Mouse (Mus musculus) cerebellum, adult 18-20 months (tissue): Measurements from ENCODE around the gene Rbbp5.
"Not testable (repeated sequence)": the region's sequence is repeated elsewhere in the genome, so short reads cannot be mapped to it uniquely, and the experiment has no call there.

Experiments
- DNase-seq, 2 experiments: peaks; one replicate each; pipeline ENCODE4 v3.0.0; 2021

The Rbbp5 gene

GRCm38 (mm10) chr1:132476928-132477691 is at the start of gene Rbbp5:
TSS of gene Rbbp5 (plus strand) at chr1:132477365.
- DNase-seq = peak; percentile 75 to 90

DNA sequence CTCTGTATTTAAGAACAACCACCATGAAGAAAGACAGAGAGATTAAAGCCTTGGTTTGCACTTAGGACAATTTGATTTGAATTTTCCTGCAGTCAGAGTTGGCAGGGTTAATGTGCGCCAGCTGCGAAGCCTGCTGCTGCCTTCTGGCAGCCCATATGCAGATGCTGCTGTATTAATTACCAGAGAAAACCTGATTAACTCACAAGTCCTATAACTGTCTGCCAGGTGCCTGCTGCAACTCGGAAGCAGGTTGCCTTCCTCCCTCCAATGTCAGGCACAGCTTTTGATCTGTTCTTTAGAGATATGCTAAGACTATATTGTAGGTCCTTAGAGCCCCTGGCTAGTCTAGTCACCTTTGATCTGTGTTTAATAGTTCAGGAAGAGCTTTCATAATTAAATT is 46.3 kb upstream of the Rbbp5 start:
- DNase-seq = no peak

DNA sequence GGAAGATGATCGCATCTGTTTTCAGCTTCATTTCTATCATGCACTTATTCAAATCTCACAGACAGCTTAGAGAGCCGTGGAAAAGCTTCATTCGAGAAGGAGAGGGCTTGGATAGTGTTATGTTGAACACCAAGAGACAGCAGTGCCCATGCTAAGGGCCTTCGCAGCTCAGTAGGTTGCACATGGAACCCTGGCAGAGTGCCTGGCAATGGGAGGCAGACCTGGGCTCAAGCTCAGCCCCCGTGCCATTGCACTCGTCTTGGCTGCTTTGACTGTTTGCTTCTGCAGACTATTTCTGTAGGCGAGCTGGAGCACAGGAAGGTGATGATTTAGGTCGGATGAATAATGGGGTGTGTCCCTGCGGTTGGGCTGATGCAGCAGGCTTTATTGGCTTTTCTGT is 45.4 kb upstream of the Rbbp5 start:
- DNase-seq = peak; percentile 55 to 56

GRCm38 (mm10) chr1:132433349-132433748 is 43.8 kb upstream of the Rbbp5 start:
- DNase-seq = no peak

DNA sequence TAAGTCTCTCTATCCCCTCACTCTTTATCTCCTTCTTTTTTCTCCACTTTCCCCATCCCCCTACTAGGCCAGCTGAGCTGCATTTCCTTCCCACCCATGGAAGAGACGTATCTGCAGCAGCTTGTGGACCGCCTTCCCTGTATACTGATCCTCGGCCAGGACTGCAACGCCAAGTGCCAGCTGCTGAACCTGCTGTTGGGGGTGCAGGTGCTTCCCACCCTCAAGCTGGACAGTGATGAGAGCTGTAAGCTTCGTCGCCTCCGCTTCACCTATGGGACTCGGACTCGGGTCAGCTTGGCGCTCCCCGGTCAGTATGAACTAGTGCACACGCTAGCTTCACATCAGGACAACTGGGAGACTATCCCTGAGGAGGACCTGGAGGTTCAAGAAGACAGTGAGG is 43.1 kb upstream of the Rbbp5 start:
- no peak for DNase-seq

- DNase-seq = no peak
These were observed 40.7 kb upstream of the Rbbp5 start for GRCm38 (mm10) chr1:132436320-132436958.

- no peak for DNase-seq
These were observed 40.2 kb upstream of the Rbbp5 start for GRCm38 (mm10) chr1:132436960-132437359.

DNA sequence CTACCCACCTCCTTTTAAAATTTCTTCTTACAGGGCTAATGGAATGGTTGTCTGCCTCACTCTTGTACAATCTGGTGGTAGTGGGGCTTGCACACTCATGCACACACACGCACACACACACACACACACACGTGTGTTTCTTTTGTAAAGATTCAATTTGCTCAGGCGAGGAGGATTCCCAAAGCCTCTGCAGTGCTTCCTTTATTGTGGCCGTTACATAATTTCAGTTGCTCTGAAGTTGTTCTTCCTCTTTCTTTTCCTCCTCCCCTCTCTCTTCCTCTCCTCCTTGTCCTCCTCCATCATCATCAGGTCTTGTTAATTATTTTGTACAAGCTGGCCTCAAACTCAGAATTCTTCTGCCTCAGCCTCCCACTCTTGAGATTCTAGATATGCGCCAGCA is 39.8 kb upstream of the Rbbp5 start:
- no peak for DNase-seq

DNA sequence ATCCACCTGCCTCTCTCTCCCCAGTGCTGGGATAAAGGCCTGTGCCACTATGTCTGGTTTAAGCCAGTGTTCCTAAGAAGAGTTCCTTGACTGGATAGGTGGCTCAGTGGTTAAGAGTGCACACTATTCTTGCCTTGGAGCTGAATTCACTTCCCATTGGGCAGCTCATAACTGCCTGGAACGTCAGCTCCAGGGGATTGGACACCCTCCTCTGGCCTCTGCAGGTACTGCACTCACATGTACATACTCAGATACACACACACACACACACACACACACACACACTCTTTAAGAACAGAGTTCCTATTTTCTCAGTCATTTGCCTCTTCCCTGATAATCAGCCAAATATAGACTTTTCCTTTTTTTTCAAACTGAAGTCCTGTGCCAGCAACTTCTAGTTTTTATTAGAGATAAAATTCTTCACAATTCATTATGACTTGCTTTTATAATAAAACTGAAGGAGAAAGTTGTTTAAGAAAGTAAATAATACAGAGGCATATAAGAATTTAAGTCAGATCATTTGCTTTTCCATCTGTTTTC is 36.2 kb upstream of the Rbbp5 start:
- no peak for DNase-seq

- no peak for DNase-seq
These were observed 27.4 kb upstream of the Rbbp5 start for GRCm38 (mm10) chr1:132449742-132450141.

- DNase-seq = no peak
These were observed 12.5 kb upstream of the Rbbp5 start for GRCm38 (mm10) chr1:132464651-132465050.

DNA sequence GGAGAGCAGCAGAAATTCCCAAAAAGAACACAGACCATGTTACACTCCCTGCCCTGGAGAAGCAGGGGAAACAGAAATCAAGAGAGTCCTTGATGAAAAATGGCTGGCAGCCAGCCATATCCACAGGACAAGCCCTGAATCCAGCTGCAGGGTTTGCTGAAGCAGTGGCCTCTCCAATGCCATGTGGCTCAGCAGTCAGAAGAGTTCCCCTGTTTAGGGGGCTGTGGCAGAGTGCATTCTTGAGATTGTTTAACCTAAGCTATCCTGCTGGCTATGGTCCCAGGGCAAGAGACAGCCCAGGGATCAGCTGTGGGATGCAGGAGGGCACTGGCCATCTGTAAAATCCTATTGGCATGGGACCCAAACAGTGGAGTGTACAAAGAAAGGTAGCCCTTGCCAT is 8.2 kb upstream of the Rbbp5 start:
- peak in 1 of 2 experiments; percentile 16 for DNase-seq

DNA sequence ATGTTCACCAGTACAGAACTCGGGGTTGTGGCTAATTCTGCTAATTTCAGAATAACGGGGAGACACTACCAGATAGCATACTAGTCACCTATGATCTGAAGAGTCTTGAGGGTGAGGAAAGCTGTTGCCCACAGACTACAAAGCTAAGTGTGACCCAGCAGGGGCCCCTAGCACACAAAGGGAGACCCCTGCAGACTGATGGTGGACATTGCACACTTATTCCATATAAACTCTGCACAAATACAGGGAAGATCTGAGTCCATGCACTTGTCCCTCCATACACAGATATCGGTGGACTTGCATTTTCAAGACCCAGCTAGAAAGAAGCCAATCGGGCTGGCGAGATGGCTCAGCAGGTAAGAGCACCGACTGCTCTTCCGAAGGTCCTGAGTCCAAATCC is 7.6 kb upstream of the Rbbp5 start:
- DNase-seq = no peak

- DNase-seq = not testable (repeated sequence)
These were observed 7.1 kb upstream of the Rbbp5 start for GRCm38 (mm10) chr1:132470031-132470430.

- no peak for DNase-seq
These were observed 6.1 kb upstream of the Rbbp5 start for GRCm38 (mm10) chr1:132471032-132471431.

- no peak for DNase-seq
These were observed 5.7 kb upstream of the Rbbp5 start for GRCm38 (mm10) chr1:132471499-132471898.

DNA sequence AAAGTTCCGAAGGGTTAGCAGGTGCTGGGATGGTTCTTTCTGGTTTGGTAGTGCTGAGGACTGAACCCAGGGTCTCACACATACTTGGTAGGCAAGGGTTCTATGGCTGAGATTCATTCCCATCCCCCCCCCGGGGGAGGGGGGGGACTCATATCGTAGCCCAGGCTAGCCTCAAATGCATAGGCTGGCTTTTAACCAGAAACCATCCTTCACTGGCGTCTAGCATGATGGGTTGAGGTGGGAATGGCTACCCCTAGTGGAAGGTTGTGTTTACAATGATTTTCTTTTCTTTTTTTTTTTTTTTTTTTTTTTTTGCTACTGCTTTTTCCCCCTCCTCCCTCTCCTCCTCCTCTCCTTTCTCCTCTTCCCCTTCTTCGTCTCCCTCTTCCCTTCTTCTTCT is 4.6 kb upstream of the Rbbp5 start:
- no peak for DNase-seq

DNA sequence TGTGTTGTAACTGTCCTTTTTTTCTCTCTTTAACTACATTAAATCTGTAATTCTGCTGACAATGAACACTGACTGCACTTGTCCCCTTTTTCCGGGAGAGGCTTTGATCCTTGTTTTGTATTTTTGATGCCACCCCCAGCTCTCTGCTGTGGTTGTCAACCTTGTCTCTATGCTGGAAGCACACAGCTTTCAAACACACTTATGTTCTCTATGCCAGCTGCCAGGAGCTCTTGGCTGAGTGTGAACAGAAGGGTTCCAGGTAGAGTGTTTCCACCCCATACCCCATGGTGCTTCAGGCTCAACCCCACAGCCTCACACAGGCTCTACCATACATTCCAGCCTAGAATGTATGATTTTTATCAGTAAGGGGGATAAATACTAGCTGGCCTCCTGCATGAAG is 2.7 kb upstream of the Rbbp5 start:
- DNase-seq = no peak

DNA sequence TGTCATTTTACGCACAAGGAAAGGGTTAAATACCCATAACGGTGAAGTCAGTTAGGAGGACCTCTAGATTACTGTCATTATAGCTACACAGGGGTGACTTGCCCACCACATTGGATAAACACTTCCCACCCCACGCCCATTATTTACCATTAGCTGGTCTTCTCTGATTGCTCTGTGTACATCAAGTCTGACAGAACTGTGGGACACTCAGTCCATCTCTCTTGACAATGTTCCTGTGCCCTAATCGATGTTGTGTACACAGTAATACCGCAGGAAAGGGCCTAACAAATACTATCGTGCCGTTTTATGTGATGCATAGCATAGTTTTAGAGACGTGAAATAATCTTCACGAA is 614 bp upstream of the Rbbp5 start:
- DNase-seq = no peak

DNA sequence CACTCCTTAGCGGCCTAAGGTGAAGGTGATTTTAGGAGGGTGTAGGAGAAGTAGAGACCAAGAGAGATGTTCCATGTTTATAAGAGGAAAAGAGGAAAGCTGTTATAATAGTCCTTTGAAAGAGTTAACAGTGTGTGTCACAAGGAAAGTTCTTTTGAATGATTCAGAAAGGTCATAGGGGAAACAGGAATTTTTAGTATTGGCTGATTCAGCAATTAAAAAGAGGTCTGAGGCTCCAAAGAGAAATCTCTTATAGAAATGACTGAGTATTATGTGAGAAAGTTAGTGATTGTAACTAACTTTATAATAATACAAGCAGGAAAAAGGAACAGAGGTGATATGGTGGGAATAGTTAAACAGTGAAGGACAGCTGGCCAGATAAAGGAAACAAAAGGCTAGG is 2.3 kb downstream of the Rbbp5 start:
- DNase-seq = no peak

DNA sequence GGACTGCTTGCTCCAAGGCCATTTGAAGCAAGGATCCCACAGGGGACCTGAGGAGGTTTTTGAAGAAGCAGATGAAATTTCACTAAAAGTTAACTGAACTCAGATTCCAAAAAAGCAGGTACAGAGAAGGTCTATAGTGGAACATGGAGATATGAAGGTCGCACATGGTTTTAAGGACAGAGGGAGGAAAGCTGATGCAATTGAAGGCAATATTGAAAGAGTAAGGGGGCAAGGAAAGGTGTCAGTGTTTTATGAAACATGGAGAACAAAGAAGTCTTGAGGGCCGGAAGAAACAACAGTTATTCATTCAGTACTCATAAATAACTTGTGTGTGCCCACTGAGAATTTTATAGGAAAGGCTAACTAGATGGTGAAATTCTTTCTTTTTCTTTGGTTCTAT is 4.5 kb downstream of the Rbbp5 start:
- no peak for DNase-seq

GRCm38 (mm10) chr1:132483234-132483633 is 6.1 kb downstream of the Rbbp5 start:
- DNase-seq = no peak

GRCm38 (mm10) chr1:132483759-132484158 is 6.6 kb downstream of the Rbbp5 start:
- no peak for DNase-seq

DNA sequence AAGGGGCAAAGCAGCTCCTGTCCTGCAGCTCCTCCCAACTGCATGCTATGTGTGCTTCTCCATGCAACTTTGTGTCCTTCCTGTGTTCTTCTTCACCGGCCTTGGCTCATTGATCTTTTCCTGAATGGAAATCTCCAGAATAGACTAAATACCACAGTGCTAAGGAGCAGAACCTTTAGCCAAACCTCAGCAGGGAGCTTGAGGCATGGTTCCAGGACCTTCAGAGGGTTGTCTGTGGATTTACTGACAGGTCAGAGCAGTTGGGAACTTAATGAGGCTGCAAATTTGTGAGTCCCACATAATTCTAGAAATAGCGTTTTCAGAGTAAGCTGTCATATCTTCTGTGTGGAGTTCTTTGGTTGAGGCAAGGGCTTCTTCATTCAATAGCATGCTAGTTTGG is 23.4 kb downstream of the Rbbp5 start:
- peak in 1 of 2 experiments; percentile 22 for DNase-seq

DNA sequence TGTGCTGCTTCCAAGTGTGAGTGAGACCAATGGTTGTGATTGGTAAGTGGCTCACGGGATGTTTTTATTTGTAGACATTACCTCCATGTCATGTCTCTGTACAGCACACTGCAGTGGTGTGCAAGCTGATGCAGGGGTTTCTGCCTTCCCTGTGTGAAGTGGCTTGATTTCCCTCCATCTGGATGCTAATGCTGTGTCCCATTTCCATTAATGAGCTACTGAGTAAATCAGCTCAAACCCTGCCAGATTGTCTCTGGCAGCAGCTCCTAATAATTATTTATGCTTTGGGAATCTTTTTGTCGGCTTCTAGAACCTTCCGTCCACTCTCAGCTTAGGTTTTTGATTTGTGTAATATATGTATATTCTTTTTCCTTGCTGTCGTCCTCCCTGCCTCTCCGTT is 28.0 kb downstream of the Rbbp5 start:
- no peak for DNase-seq
